Mouse (Mus musculus): ENCODE results near the gene Olfr281. TPM values are rescaled to one million over a fixed set of nuclear protein-coding genes. Genes with fewer than 3 reads are reported as not detected.

The Olfr281 gene
- polyA plus RNA-seq, 1 experiment from 2014 or later, result not detected

- Histone ChIP-seq H3K4me3 (ENCODE audit: low read depth, low read length) (no peak overlapping the region), H3K27me3 (ENCODE audit: control insufficient read depth, insufficient read depth, low read length) (no peaks in the 10 kb centered on the region), H3K27ac (ENCODE audit: low read depth, low read length) (no peak overlapping the region), H3K4me1 (ENCODE audit: control insufficient read depth, insufficient read depth, low read length) (no peaks in the 10 kb centered on the region), H3K36me3 (ENCODE audit: control insufficient read depth, insufficient read depth, low read length) (no peaks in the 10 kb centered on the region), H3K9me3 (ENCODE audit: control insufficient read depth, low read length) (no peaks in the 10 kb centered on the region), H3K4me2 (ENCODE audit: low read depth, low read length) (no peak overlapping the region), H3K9ac (replicated peaks; ENCODE audit: low read depth, low read length) (no peak overlapping the region)
- ATAC-seq (ENCODE audit: low read depth), result no peak
- 97% methylated on average over 3 of the region's 3 CpGs for WGBS
Observed at GRCm38 (mm10) chr15:98503317-98503716, 50.9 kb downstream of the Olfr281 start.

- WGBS, result 16% methylated on average over 18 of the region's 18 CpGs
- Histone ChIP-seq H3K9ac (replicated peaks; ENCODE audit: low read depth, low read length) (no peak overlapping the region), H3K27me3 (ENCODE audit: control insufficient read depth, insufficient read depth, low read length) (no peaks in the 10 kb centered on the region), H3K36me3 (ENCODE audit: control insufficient read depth, insufficient read depth, low read length) (no peaks in the 10 kb centered on the region), H3K4me1 (ENCODE audit: control insufficient read depth, insufficient read depth, low read length) (no peaks in the 10 kb centered on the region), H3K9me3 (ENCODE audit: control insufficient read depth, low read length) (no peaks in the 10 kb centered on the region), H3K4me2 (ENCODE audit: low read depth, low read length) (no peak overlapping the region), H3K4me3 (ENCODE audit: low read depth, low read length) (no peak overlapping the region), H3K27ac (ENCODE audit: low read depth, low read length) (no peak overlapping the region)
- ATAC-seq (ENCODE audit: low read depth), result no peak
Observed at GRCm38 (mm10) chr15:98504514-98504913, 52.1 kb downstream of the Olfr281 start.

- Histone ChIP-seq H3K27me3 (ENCODE audit: control insufficient read depth, insufficient read depth, low read length) (no peaks in the 10 kb centered on the region), H3K4me3 (ENCODE audit: low read depth, low read length) (no peak overlapping the region), H3K4me1 (ENCODE audit: control insufficient read depth, insufficient read depth, low read length) (no peaks in the 10 kb centered on the region), H3K4me2 (ENCODE audit: low read depth, low read length) (no peak overlapping the region), H3K9ac (replicated peaks; ENCODE audit: low read depth, low read length) (no peak overlapping the region), H3K27ac (ENCODE audit: low read depth, low read length) (no peak overlapping the region), H3K36me3 (ENCODE audit: control insufficient read depth, insufficient read depth, low read length) (no peaks in the 10 kb centered on the region), H3K9me3 (ENCODE audit: control insufficient read depth, low read length) (no peaks in the 10 kb centered on the region)
- WGBS, result 89% methylated on average over 9 of the region's 9 CpGs
- ATAC-seq (ENCODE audit: low read depth), result no peak
Observed at GRCm38 (mm10) chr15:98506253-98506957, 54.0 kb downstream of the Olfr281 start.

GRCm38 (mm10) chr15:98507321-98507720 lies 54.9 kb downstream of the Olfr281 start:
- no peaks in the 10 kb centered on the region for H3K4me1 ChIP-seq (ENCODE audit: control insufficient read depth, insufficient read depth, low read length)
- H3K9ac ChIP-seq (replicated peaks; ENCODE audit: low read depth, low read length), result no peak overlapping the region
- 86% methylated on average over 6 of the region's 6 CpGs for WGBS
- H3K27me3 ChIP-seq (ENCODE audit: control insufficient read depth, insufficient read depth, low read length), result no peaks in the 10 kb centered on the region
- no peak for ATAC-seq (ENCODE audit: low read depth)
- no peaks in the 10 kb centered on the region for H3K36me3 ChIP-seq (ENCODE audit: control insufficient read depth, insufficient read depth, low read length)
- no peaks in the 10 kb centered on the region for H3K9me3 ChIP-seq (ENCODE audit: control insufficient read depth, low read length)
- no peak overlapping the region for H3K4me2 ChIP-seq (ENCODE audit: low read depth, low read length)
- H3K27ac ChIP-seq (ENCODE audit: low read depth, low read length), result no peak overlapping the region
- H3K4me3 ChIP-seq (ENCODE audit: low read depth, low read length), result no peak overlapping the region

GRCm38 (mm10) chr15:98509387-98509786 lies 57.0 kb downstream of the Olfr281 start:
- no peak for ATAC-seq (ENCODE audit: low read depth)
- Histone ChIP-seq H3K4me2 (ENCODE audit: low read depth, low read length) (no peak overlapping the region), H3K4me3 (ENCODE audit: low read depth, low read length) (no peak overlapping the region), H3K36me3 (ENCODE audit: control insufficient read depth, insufficient read depth, low read length) (no peaks in the 10 kb centered on the region), H3K27ac (ENCODE audit: low read depth, low read length) (no peak overlapping the region), H3K9me3 (ENCODE audit: control insufficient read depth, low read length) (no peaks in the 10 kb centered on the region), H3K27me3 (ENCODE audit: control insufficient read depth, insufficient read depth, low read length) (no peaks in the 10 kb centered on the region), H3K9ac (replicated peaks; ENCODE audit: low read depth, low read length) (no peak overlapping the region), H3K4me1 (ENCODE audit: control insufficient read depth, insufficient read depth, low read length) (no peaks in the 10 kb centered on the region)
- WGBS, result 54% methylated on average over 2 of the region's 2 CpGs

Other genes starting within 250 kb of the Olfr281 start
- not detected in 2 replicates for gene Gm44579, start 231.6 kb upstream of the Olfr281 start, polyA plus RNA-seq (2014; fragmentation: Nextera tagmentation; extraction: Ambion mirVana)
- gene Olfr287, start 231.5 kb upstream of the Olfr281 start, polyA plus RNA-seq (2014; fragmentation: Nextera tagmentation; extraction: Ambion mirVana), result 0.12 TPM in 1 of 2 replicates, not detected in the other
- gene Olfr286, start 218.1 kb upstream of the Olfr281 start, polyA plus RNA-seq (2014; fragmentation: Nextera tagmentation; extraction: Ambion mirVana), result not detected in 2 replicates
- gene H1fnt, start 195.3 kb upstream of the Olfr281 start, polyA plus RNA-seq (2014; fragmentation: Nextera tagmentation; extraction: Ambion mirVana), result not detected in 2 replicates
- gene Zfp641, start 156.4 kb upstream of the Olfr281 start, polyA plus RNA-seq (2014; fragmentation: Nextera tagmentation; extraction: Ambion mirVana), result 13.1 and 13.2 TPM in 2 replicates
- gene Olfr285, start 135.2 kb upstream of the Olfr281 start, polyA plus RNA-seq (2014; fragmentation: Nextera tagmentation; extraction: Ambion mirVana), result not detected in 2 replicates
- not detected in 2 replicates for gene Olfr284, start 111.6 kb upstream of the Olfr281 start, polyA plus RNA-seq (2014; fragmentation: Nextera tagmentation; extraction: Ambion mirVana)
- gene Olfr283, start 71.6 kb upstream of the Olfr281 start, polyA plus RNA-seq (2014; fragmentation: Nextera tagmentation; extraction: Ambion mirVana), result not detected in 2 replicates
- not detected in 2 replicates for gene Olfr282, start 21.4 kb upstream of the Olfr281 start, polyA plus RNA-seq (2014; fragmentation: Nextera tagmentation; extraction: Ambion mirVana)
- gene OR5BS1P, start 17.3 kb downstream of the Olfr281 start, polyA plus RNA-seq (2014; fragmentation: Nextera tagmentation; extraction: Ambion mirVana), result not detected in 2 replicates
- gene Lalba, start 30.1 kb downstream of the Olfr281 start, polyA plus RNA-seq (2014; fragmentation: Nextera tagmentation; extraction: Ambion mirVana), result not detected in 2 replicates
- not detected in 2 replicates for gene Olfr279, start 39.8 kb downstream of the Olfr281 start, polyA plus RNA-seq (2014; fragmentation: Nextera tagmentation; extraction: Ambion mirVana)
- gene Kansl2, start 81.7 kb downstream of the Olfr281 start, polyA plus RNA-seq (2014; fragmentation: Nextera tagmentation; extraction: Ambion mirVana), result 99.6 and 105 TPM in 2 replicates
- 70.7 and 72.0 TPM in 2 replicates for gene Ccnt1, start 118.3 kb downstream of the Olfr281 start, polyA plus RNA-seq (2014; fragmentation: Nextera tagmentation; extraction: Ambion mirVana)
- gene 4930415O20Rik, start 118.4 kb downstream of the Olfr281 start, polyA plus RNA-seq (2014; fragmentation: Nextera tagmentation; extraction: Ambion mirVana), result 0.40 TPM in 1 of 2 replicates, not detected in the other
- 10.2 and 11.6 TPM in 2 replicates for gene Adcy6, start 157.5 kb downstream of the Olfr281 start, polyA plus RNA-seq (2014; fragmentation: Nextera tagmentation; extraction: Ambion mirVana)
- 84.9 and 101 TPM in 2 replicates for gene Cacnb3, start 178.3 kb downstream of the Olfr281 start, polyA plus RNA-seq (2014; fragmentation: Nextera tagmentation; extraction: Ambion mirVana)
- gene Ddx23, start 210.3 kb downstream of the Olfr281 start, polyA plus RNA-seq (2014; fragmentation: Nextera tagmentation; extraction: Ambion mirVana), result 17.9 and 24.9 TPM in 2 replicates
- 4.7 and 7.3 TPM in 2 replicates for gene Rnd1, start 224.9 kb downstream of the Olfr281 start, polyA plus RNA-seq (2014; fragmentation: Nextera tagmentation; extraction: Ambion mirVana)